ENCODE assay signal across 11 mouse cellular contexts in the genomic region with DNA sequence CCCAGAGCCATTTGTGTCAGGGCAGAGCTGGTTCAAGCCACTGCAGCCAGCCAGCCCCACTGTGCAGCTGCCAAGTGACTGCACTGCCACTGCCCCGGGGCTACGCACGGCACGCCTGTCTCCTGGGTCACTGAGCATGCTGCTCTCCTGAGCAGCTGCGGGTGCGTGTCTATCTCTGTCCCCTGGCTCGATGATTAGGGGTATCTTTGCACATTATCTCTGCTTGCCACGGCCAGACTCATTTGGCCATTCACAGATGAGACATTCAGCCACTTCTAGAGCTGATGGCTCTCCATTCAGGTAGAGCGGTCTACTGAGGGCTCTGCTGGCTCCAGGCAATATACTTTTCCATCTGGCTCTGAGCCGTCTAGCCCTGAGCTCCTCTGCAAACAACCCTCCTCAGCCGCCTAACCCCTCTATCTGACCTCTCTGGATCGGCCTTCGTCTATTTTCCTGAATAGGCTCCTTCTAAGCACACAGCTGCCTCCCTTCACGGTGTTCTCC. TPM values are rescaled to one million over a fixed set of nuclear protein-coding genes. Genes with fewer than 3 reads are reported as not detected.
DNase-seq lines count a peak whose midpoint lies in the region; ATAC-seq and TF ChIP-seq lines count a peak whose summit lies in the region.
"Had no signal": no experiment of that assay in that cellular context is flagged by ENCODE, and none has a peak within 500 bp of the region (broad histone marks: within the 10 kb centered on the region; RNA-seq: fewer than 3 reads in every experiment).

No protein-coding gene starts in this region.

- no peak overlapping the region for H3K9ac ChIP-seq in stomach, embryonic 16.5 days (ENCODE audit: low read length)
- H3K9ac ChIP-seq in stomach, postnatal 0 days (ENCODE audit: low read length), result no peak overlapping the region
- H3K9ac ChIP-seq in limb, embryonic 12.5 days (replicated peaks), result no peak overlapping the region
- H3K9ac ChIP-seq in intestine, embryonic 16.5 days (ENCODE audit: low read depth, low read length), result no peak overlapping the region
- H3K9ac ChIP-seq: liver, embryonic 15.5 days; stomach, embryonic 15.5 days had no signal

- no peak overlapping the region for H3K4me3 ChIP-seq in stomach, embryonic 16.5 days (replicated peaks; ENCODE audit: low read length)
- no peak overlapping the region for H3K4me3 ChIP-seq in stomach, postnatal 0 days (ENCODE audit: low read depth, low read length)
- no peak overlapping the region for H3K4me3 ChIP-seq in limb, embryonic 12.5 days (replicated peaks)
- H3K4me3 ChIP-seq in intestine, embryonic 16.5 days (ENCODE audit: low read length), result no peak overlapping the region
- H3K4me3 ChIP-seq: liver, embryonic 15.5 days; stomach, embryonic 15.5 days had no signal

- DNase-seq in adrenal gland, postnatal 10 days, result peak; percentile 55
- no peak for DNase-seq in adrenal gland, postnatal 4 days (ENCODE audit: low spot score in 2 of 2)
- no peak for DNase-seq in stomach, postnatal 0 days (ENCODE audit: low spot score)
- DNase-seq in frontal cortex, postnatal 36 days (ENCODE audit: low spot score in 2 of 2), result no peak

- H3K4me2 ChIP-seq in stomach, embryonic 16.5 days (ENCODE audit: low read depth, low read length), result no peak overlapping the region
- no peak overlapping the region for H3K4me2 ChIP-seq in stomach, postnatal 0 days (replicated peaks; ENCODE audit: low read depth)
- no peak overlapping the region for H3K4me2 ChIP-seq in limb, embryonic 12.5 days
- H3K4me2 ChIP-seq in intestine, embryonic 16.5 days (ENCODE audit: low read depth, low read length), result no peak overlapping the region
- H3K4me2 ChIP-seq: liver, embryonic 15.5 days; stomach, embryonic 15.5 days had no signal

- peaks cover 16% of the 10 kb centered on the region for H3K4me1 ChIP-seq in stomach, embryonic 16.5 days (ENCODE audit: control insufficient read depth, insufficient read depth, low read length)
- no peaks in the 10 kb centered on the region for H3K4me1 ChIP-seq in stomach, postnatal 0 days (replicated peaks; ENCODE audit: control insufficient read depth, insufficient read depth)
- H3K4me1 ChIP-seq in limb, embryonic 12.5 days (replicated peaks), result peaks cover 29% of the 10 kb centered on the region
- no peaks in the 10 kb centered on the region for H3K4me1 ChIP-seq in intestine, embryonic 16.5 days (ENCODE audit: control insufficient read depth, insufficient read depth, low read length)
- H3K4me1 ChIP-seq: liver, embryonic 15.5 days had no signal

- 41% methylated on average over 14 of the region's 14 CpGs for WGBS in stomach, embryonic 16.5 days
- 45% methylated on average over 14 of the region's 14 CpGs for WGBS in stomach, postnatal 0 days
- 38% methylated on average over 14 of the region's 14 CpGs for WGBS in limb, embryonic 12.5 days
- 43% methylated on average over 14 of the region's 14 CpGs for WGBS in intestine, embryonic 16.5 days

- no peaks in the 10 kb centered on the region for H3K9me3 ChIP-seq in stomach, embryonic 16.5 days (replicated peaks; ENCODE audit: control insufficient read depth, low read length)
- H3K9me3 ChIP-seq in stomach, postnatal 0 days (ENCODE audit: control insufficient read depth, low read length), result no peaks in the 10 kb centered on the region
- H3K9me3 ChIP-seq in limb, embryonic 12.5 days, result no peaks in the 10 kb centered on the region
- no peaks in the 10 kb centered on the region for H3K9me3 ChIP-seq in intestine, embryonic 16.5 days (ENCODE audit: control insufficient read depth, low read length)
- H3K9me3 ChIP-seq: liver, embryonic 15.5 days; stomach, embryonic 15.5 days had no signal

- no peaks in the 10 kb centered on the region; the same call in 1 of the 2 replicates for H3K27me3 ChIP-seq in stomach, embryonic 16.5 days (ENCODE audit: control insufficient read depth, insufficient read depth, low read length)
- H3K27me3 ChIP-seq in stomach, postnatal 0 days (ENCODE audit: control insufficient read depth, insufficient read depth, low read length), result 0 out of 2 replicates have a peak, but pooled peaks cover 2% of the 10 kb centered on the region
- H3K27me3 ChIP-seq in limb, embryonic 12.5 days, result peaks cover 75% of the 10 kb centered on the region
- no peaks in the 10 kb centered on the region for H3K27me3 ChIP-seq in intestine, embryonic 16.5 days (replicated peaks; ENCODE audit: control insufficient read depth, insufficient read depth, low read length)
- H3K27me3 ChIP-seq: liver, embryonic 15.5 days had no signal

- 0 out of 2 replicates have a peak, but pooled peaks have one; percentile 9 for ATAC-seq in stomach, embryonic 16.5 days (ENCODE audit: insufficient read depth, low FRiP score)
- no peak for ATAC-seq in stomach, postnatal 0 days (ENCODE audit: low FRiP score, low TSS enrichment)
- ATAC-seq in limb, embryonic 12.5 days (ENCODE audit: insufficient number of reproducible peaks, insufficient read depth, low FRiP score, low TSS enrichment, low read depth), result 0 out of 2 replicates have a peak, but pooled peaks have one; percentile 27
- no peak for ATAC-seq in intestine, embryonic 16.5 days
- no peak; the same call in 1 of the 2 replicates for ATAC-seq in erythroid progenitor cell, adult 5-6 weeks (replicated peaks; ENCODE audit: low FRiP score, poor library complexity, severe bottlenecking)

- TF ChIP-seq EP300 in stomach, postnatal 0 days (optimal IDR thresholded peaks at IDR 0.05), result no peak

- H3K27ac ChIP-seq in stomach, embryonic 16.5 days (ENCODE audit: low read length), result no peak overlapping the region
- no peak overlapping the region for H3K27ac ChIP-seq in stomach, postnatal 0 days (replicated peaks)
- no peak overlapping the region for H3K27ac ChIP-seq in limb, embryonic 12.5 days
- no peak overlapping the region for H3K27ac ChIP-seq in intestine, embryonic 16.5 days (ENCODE audit: low read length)
- H3K27ac ChIP-seq: liver, embryonic 15.5 days; stomach, embryonic 15.5 days had no signal

- no peak for TF ChIP-seq CTCF in stomach, postnatal 0 days (IDR thresholded peaks at IDR 0.05; ENCODE audit: low read depth)

- H3K36me3 ChIP-seq in stomach, embryonic 16.5 days (ENCODE audit: control insufficient read depth, insufficient read depth, low read length), result no peaks in the 10 kb centered on the region
- H3K36me3 ChIP-seq in stomach, postnatal 0 days (ENCODE audit: control insufficient read depth, insufficient read depth, low read length), result no peaks in the 10 kb centered on the region
- H3K36me3 ChIP-seq in limb, embryonic 12.5 days, result no peaks in the 10 kb centered on the region
- no peaks in the 10 kb centered on the region for H3K36me3 ChIP-seq in intestine, embryonic 16.5 days (ENCODE audit: control insufficient read depth, insufficient read depth, low read length)
- H3K36me3 ChIP-seq: liver, embryonic 15.5 days; stomach, embryonic 15.5 days had no signal

RNA-seq across cellular contexts. Expression of a gene that starts 49.9 kb away (rescaled TPM):
- 1 to 10 TPM; 4.9 to 5.4 TPM for total RNA-seq in adrenal gland, postnatal 10 days (2021)
- total RNA-seq in adrenal gland, postnatal 4 days (2021), result 1 to 10 TPM; 6.1 to 9.2 TPM
- polyA plus RNA-seq in stomach, embryonic 16.5 days (2015; fragmentation: Nextera tagmentation; extraction: Ambion mirVana), result 2.0 and 2.5 TPM in 2 replicates
- polyA plus RNA-seq in stomach, postnatal 0 days (2015; fragmentation: Nextera tagmentation; extraction: Ambion mirVana), result 0.45 and 0.75 TPM in 2 replicates
- polyA plus RNA-seq in limb, embryonic 12.5 days (2016; fragmentation: Nextera tagmentation; extraction: Ambion mirVana), result 2.0 and 2.3 TPM in 2 replicates
- polyA plus RNA-seq in intestine, embryonic 16.5 days (2015; fragmentation: Nextera tagmentation; extraction: Ambion mirVana), result 1.4 and 1.5 TPM in 2 replicates
- not detected in 2 replicates for total RNA-seq in erythroid progenitor cell, adult 5-6 weeks (2015; ENCODE audit: low replicate concordance)
- 0.15 and 0.26 TPM in 2 replicates for total RNA-seq in erythroid progenitor cell, adult 5-6 weeks (2017; ENCODE audit: low replicate concordance)
- total RNA-seq: neutrophil, adult 5-6 weeks had no signal

Comparison
In these comparisons a context has a peak if more than half of its experiments do, and no peak if none do; other contexts are left out.
1. ATAC-seq: peak in stomach, embryonic 16.5 days (single experiment) and limb, embryonic 12.5 days (single experiment); none in stomach, postnatal 0 days (single experiment), intestine, embryonic 16.5 days (single experiment) and erythroid progenitor cell, adult 5-6 weeks (single experiment).